Mouse (Mus musculus): ENCODE results near the gene Iqschfp.

DNA sequence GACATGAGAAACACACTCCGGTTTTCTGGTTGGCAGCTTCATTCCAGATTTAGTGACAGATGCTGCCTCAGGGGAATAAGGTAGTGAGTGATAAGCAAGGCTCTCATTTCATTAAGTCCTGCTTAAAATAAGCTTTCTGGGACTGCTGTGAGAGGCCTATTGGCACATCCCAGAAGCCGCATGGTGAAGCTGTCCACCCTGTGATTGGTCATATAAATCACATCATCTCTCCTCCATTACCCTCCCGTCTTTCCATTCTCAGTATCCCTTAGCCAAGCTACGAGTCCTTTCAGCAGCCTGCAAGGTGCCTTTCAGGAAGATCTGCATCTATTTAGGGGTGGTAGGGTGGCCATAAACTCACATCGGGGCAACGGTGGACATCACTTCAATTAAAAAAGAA is 458.6 kb downstream of the Iqschfp start:
- TF ChIP-seq POLR2A (IDR thresholded peaks at IDR 0.05; ENCODE audit: control insufficient read depth, extremely low read depth, insufficient read depth, low read length, poor library complexity) = no peak
- TF ChIP-seq CTCF (IDR thresholded peaks at IDR 0.05; ENCODE audit: borderline replicate concordance, control insufficient read depth, extremely low read depth, insufficient read depth, low read length, poor library complexity) = no peak

Measured in thymus, adult 2 months (tissue).